Mouse (Mus musculus) T-helper 17 cell (primary cell): Measurements from ENCODE around the gene Tex14.
"Not testable (repeated sequence)": the region's sequence is repeated elsewhere in the genome, so short reads cannot be mapped to it uniquely, and the experiment has no call there.

ENCODE experiments used
- in situ Hi-C, 2 experiments: fragments of 300-600 bp; cut with MboI, MseI; formaldehyde crosslinking; loops; 1 replicate in 1 of 2; 2 replicates in 1 of 2; pipeline ENCODE4 v1.15.1; 2025; ENCODE audit warnings: high pct_unique_total_duplicates in 2 of 2

Gene Tex14

DNA sequence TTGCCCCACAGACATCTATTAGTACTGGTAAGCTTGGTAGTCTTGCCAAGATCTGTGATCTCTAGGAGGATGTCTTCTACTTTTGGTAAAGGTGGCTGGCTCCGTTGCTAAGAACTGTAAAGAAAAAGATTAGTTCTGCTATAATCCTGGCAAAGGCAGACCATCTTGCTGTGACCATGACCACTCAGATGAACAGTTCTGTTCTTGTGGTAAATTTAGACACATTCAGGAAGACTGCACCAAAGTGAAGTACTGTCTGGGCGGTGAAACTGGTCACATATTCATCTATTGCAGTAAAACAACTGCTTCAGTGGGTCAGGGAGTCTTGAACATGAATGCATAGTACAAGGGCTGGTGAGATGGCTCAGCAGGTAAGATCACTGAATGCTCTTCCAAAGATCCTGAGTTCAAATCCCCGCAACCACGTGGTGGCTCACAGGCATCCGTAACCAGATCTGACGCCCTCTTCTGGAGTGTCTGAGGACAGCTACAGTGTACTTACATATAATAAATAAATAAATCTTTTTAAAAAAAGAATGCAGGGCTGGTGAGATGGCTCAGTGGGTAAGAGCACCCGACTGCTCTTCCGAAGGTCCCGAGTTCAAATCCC, 63.9 kb downstream of the Tex14 start:
- in situ Hi-C loops: loop anchor here in 1 of 2 experiments (5.0 kb wide), 1 partner anchor 293 kb away; the partner anchor contains the start of gene Tspoap1

DNA sequence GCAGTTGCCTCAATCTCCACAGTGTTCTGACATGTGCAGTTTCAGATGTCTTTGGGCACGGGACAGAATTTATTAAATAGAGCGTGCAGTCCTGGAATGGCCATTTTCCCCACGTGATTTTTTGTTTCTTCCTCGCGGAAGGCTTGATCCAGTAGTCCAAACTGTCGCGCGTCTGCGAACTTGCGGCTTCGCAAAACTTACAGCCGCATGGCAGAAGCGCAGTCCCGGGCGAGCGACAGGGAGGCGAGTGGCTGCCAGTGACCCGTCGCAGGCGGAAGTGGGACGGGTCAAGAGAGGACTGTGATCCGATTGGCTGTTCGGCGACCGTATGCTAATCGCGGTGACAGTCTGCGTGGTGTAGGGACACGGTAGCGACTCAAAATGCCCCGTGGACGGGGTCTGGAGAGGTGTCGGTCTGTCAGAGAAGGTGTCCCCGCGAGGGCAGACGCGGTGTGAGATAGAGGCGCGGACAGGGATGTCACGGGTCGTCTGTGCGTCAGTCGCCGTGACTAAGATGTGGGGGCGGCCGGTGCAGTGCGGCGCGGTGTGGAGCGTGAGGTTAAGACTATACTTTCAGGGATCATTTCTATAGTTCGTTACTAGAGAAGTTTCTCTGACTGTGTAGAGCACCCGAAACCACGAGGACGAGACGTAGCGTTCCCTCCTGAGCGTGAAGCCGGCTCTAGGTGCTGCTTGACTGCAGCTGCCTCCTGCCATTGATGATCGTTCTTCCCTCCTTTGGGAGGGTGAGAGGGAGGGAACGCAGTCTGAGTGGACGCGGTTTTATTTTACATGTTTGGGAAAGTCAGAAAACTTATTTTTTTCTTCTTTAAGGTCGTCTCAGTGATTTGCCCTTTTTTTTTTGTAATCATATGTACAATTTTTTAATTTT, 66.2 kb downstream of the Tex14 start:
- in situ Hi-C loops: not testable (repeated sequence)

DNA sequence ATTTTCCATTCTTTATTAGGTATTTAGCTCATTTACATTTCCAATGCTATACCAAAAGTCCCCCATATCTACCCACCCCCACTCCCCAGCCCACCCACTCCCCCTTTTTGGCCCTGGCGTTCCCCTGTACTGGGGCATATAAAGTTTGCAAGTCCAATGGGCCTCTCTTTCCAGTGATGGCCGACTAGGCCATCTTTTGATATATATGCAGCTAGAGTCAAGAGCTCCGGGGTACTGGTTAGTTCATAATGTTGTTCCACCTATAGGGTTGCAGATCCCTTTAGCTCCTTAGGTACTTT, 66.8 kb downstream of the Tex14 start:
- in situ Hi-C loops: not testable (repeated sequence)

DNA sequence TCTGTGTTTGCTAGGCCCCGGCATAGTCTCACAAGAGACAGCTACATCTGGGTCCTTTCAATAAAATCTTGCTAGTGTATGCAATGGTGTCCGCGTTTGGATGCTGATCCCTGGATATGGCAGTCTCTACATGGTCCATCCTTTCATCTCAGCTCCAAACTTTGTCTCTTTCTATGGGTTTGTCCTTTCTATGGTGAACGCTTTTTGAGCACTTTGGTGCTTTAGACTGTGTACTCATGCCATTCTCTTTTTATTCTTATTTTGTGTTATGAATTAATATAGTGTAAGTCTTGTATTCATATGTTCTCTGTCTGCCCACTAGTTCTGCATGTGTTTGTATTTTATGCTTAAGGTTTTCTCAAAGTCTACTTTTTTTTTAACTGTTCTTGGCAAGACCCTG, 67.2 kb downstream of the Tex14 start:
- in situ Hi-C loops: not testable (repeated sequence)

DNA sequence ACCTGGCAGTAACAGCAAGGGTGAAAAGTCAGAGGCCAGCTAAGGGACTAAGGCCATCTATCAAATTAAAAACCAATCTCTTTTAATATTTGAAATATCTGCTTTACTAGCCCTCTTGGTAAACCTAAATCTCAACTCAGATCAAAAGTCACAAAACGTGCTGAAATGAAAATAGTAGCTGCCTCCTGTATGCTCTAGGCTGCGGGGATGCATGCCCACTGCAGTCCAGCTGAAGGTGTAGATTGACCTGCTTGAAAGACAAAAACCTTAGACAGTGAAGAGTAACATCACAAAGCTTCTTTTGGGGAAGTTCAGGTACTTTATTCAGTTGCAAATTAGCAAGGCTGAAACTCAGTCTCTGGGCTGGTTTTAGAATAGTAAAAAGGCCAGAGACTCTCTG, 74.3 kb downstream of the Tex14 start:
- in situ Hi-C loops: not testable (repeated sequence)

GRCm38 (mm10) chr11:87483796-87484326, 79.0 kb downstream of the Tex14 start:
- in situ Hi-C loops: no loop called here

GRCm38 (mm10) chr11:87488948-87489347, 84.1 kb downstream of the Tex14 start:
- in situ Hi-C loops: loop anchor here in 1 of 2 experiments (5.0 kb wide), 1 partner anchor 33 kb away; no protein-coding TSS in a partner anchor

- in situ Hi-C loops: no loop called here
These were observed 99.9 kb downstream of the Tex14 start for GRCm38 (mm10) chr11:87504690-87505214.

DNA sequence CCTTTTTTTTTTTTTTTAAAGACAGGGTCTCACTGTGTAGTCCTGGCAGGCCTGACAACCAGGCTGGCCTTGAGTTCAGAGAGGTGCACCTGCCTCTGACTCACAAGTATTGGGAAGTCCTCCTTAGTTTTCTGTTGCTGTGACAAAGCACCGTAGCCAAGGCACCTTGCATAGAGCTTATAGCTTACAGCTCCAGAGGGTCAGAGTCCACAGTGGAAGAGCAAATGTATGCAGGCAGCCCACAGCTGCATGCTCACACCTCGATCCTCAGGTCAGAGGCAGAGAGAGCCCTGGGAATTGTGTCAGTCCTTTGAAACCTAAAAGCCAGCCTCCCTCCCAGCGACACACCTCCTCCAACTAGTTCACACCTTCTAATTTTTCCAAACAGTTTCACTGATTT, 101.6 kb downstream of the Tex14 start:
- in situ Hi-C loops: no loop called here

GRCm38 (mm10) chr11:87507043-87507442, 102.2 kb downstream of the Tex14 start:
- in situ Hi-C loops: no loop called here

DNA sequence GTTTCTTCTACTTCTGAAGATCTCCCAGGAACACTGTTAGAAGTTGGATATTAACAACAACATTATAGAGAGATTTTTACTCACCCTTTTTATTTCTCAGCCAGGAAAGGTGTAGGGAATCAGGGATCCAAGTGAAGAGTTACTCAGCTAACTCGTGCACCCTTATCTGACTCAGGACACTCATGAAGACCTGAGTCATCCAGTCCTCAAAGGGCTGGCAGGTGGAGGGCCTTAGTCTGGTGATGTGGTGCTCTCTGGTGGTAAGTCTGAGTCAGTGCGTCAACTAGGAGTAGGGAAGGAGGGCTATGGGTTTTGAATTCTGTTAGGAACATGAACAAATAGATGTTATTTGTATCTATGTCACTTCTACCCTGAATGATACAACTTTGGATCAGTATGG, 114.4 kb downstream of the Tex14 start:
- in situ Hi-C loops: loop anchor here in 1 of 2 experiments (5.0 kb wide), 1 partner anchor 82 kb away; no protein-coding TSS in a partner anchor

DNA sequence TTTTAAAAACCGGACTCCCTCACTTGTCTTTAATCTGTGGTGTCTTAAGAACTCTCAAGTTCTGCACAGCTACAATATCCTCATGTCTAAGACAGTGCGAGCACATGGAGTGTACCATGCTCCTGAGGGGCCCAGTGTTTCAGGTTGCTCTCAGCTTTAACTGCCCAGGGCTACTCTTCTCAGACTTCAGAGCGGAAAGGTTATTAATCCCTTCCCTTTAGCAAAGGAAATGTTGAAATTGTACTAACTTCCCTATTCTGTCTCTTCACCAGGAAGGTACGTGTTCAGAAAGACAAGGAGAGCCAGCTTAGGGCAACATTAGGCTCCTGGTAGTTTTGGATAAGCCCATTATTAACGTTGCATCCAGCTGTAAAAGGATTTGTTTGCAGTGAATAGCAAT, 118.6 kb downstream of the Tex14 start:
- in situ Hi-C loops: loop anchor here (5.0 kb wide), 2 partner anchors 36 to 96 kb away; no protein-coding TSS in a partner anchor

DNA sequence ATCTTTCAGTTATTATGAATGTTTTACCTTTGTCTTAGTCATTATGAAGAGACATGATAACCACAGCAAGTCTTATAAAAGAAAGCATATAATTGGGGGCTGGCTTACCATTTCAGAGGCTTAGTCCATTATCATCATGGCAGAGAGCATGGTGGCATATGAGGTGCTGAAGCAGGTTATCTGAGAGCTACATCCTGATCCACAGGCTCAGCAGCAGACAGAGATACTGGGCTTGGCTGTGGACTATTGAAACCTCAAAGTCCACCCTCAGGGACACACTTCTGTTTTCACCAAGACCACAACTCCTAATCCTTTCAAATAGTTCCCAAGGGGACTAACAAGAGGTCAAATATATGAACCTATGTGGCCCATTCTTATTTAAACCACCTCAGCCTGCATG, 119.1 kb downstream of the Tex14 start:
- in situ Hi-C loops: loop anchor here (5.0 kb wide), 2 partner anchors 37 to 97 kb away; no protein-coding TSS in a partner anchor

- in situ Hi-C loops: loop anchor here (5.0 kb wide), 2 partner anchors 37 to 97 kb away; no protein-coding TSS in a partner anchor
These were observed 119.9 kb downstream of the Tex14 start for GRCm38 (mm10) chr11:87524780-87525179.

- in situ Hi-C loops: no loop called here
These were observed 122.5 kb downstream of the Tex14 start for GRCm38 (mm10) chr11:87527364-87527763.

DNA sequence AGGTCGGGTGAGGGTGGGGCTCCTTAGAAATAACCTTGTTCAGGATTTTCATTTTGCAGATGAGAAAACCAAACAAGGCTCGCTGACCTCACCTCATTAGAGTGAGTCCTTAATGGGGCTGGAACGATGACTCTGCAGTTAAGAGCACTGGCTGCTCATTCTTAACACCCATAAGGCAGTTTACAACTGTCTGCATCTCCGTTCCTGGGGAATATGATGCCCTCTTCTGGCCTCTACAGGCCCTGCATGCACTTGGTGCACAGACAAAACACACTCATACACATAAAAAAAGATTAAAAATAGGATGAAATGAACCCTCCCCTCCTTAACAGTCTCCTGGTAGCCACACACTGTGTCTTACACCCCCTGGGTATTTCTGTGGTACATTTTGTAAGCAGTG, 123.1 kb downstream of the Tex14 start:
- in situ Hi-C loops: no loop called here

- in situ Hi-C loops: no loop called here
These were observed 126.8 kb downstream of the Tex14 start for GRCm38 (mm10) chr11:87531695-87532094.

GRCm38 (mm10) chr11:87542285-87542684, 137.4 kb downstream of the Tex14 start:
- in situ Hi-C loops: no loop called here

GRCm38 (mm10) chr11:87542906-87543305, 138.0 kb downstream of the Tex14 start:
- in situ Hi-C loops: no loop called here

- in situ Hi-C loops: no loop called here
These were observed 148.5 kb downstream of the Tex14 start for GRCm38 (mm10) chr11:87553342-87553741.

- in situ Hi-C loops: no loop called here
These were observed 149.5 kb downstream of the Tex14 start for GRCm38 (mm10) chr11:87554386-87554785.

DNA sequence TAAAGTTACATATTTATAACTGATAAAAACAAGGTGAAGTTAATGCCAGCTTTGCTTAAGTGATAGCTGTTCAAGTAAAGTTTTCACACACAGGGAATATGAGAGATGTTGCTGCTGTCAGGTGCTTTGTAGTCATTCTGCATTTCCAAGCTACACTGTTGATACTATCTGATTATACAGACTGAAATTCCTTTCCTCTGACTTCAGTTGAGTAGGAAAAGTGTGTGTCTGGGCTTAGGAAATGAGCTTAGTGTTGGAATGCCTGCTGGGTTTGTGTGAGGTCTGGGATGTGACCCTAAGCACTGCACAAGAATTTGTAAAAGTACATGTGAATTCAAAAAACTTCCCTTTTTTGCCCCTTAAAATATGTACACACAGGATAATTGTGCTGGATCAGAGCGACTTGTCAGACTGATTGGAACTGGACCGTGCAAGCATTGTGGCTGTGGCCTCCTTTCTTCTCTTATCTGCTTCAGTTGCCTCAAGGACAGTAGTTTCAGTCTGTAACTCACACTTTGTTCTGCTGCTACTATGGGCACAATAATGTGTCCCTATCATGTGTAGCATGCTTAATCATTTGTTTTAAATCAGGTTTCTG, 150.3 kb downstream of the Tex14 start:
- in situ Hi-C loops: no loop called here
